Mouse (Mus musculus): ENCODE results near the gene Map2k5.

Gene Map2k5

DNA sequence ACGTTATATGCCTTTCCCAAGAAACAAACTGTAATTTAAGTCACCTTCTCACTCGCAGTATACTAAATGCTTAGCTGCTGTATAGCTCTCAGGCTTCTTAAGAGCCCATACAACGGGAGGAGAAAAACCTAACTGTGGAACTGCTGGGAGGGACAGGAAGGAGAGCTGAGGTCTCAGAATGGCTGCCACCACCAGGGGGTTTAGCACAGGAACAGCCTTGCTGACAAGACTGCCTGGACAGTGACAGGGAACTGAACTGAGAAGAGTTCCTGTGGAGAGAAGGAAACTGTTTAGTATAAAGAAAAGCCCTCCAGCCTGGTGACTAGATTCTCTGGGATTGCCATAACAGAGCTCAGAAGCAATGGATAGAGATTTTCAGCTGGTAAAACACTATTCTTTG lies 35.9 kb downstream of the Map2k5 start:
- DNase-seq (ENCODE audit: low spot score in 2 of 2) = no peak

DNA sequence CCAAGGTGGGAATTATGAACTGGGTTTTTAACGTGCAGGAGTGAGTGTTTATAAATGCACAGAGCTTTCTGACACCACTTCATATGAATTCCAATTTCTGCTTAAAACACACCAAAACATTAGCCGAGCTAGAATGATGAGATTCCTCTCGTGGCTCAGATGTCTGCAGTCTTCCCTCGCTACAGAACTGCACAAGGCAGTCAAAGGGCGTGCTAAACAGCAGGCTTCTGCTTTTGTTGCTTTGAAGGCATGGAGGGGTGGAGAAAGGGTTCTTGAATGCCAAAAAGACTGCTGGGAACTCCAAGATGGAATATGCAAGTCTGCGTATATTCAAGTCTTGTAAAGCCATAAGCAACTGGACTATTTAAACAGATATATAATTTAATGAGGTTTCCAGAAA lies 38.4 kb downstream of the Map2k5 start:
- DNase-seq (ENCODE audit: low spot score in 2 of 2) = no peak

DNA sequence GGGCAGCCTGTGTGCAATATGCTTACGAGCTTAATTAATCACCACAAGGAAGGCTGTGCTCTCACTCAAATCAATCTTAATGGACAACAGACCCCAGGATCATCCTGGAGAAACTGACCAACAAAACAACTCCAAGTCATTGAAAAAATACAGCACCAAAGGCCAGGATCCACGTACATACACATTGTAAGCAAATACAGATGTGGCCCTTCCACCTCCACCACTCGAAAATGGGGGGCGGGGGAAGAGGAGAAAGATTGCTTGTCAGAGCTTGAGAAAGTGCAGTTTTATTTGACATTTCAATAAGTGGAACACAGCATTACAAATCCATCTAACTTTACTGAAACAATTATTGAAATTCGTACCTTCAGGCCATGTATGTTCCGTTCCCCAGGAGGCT lies 39.0 kb downstream of the Map2k5 start:
- DNase-seq (ENCODE audit: low spot score in 2 of 2) = no peak

DNA sequence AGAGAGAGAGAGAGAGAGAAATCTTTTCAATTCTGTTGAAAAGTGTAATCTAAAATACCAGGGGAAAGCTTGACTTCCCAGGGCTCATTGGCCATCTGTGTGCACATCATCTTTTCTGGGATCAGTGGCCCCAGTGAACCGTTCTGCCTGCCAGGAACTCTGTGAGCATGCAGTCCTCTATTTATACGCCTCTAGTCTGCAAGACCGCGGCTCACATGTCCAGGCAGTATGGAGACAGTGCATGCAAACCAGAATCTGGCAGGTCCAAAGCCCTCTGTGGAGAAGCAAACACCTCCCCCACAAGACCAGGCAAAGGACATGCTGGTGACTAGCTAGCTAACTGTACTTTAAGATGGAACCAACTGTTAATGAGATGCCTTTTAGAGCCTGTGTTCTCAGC lies 41.9 kb downstream of the Map2k5 start:
- no peak for DNase-seq (ENCODE audit: low spot score in 2 of 2)

DNA sequence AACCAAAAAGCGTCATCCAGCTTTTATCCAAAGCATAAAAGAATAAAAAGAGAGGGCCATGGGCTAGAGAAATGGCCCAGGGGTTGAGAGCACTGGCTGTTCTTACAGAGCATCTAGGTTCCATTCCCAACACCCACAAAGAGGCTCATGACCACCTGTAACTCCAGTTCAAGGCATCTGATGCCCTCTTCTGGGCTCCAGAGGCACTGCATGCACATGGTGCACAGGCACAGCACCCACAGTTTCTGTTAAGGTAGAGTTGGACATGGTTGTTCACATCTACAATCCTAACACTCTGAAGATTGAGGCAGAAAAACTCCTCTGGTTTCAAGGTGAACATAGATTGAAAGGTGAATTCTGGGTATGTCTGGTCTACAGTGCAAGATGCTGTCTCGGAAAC lies 44.6 kb downstream of the Map2k5 start:
- no peak for DNase-seq (ENCODE audit: low spot score in 2 of 2)

DNA sequence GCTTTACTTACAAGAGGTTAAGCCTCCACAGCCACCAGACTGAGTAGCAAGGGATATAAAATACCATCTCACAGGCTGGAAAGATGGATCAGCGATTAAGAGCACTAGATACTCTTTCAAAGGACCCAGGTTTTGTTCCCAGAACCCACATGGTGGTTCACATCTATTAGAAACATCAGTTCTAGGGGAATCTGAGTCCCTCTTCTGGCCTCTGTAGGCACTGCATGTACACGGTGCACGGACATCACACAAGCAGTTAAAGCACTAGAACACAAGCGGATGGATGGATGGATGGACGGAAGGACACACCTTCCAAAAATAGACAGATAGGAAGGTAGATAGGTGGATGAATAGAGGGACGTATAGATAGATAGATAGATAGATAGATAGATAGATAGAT lies 46.5 kb downstream of the Map2k5 start:
- DNase-seq (ENCODE audit: low spot score in 2 of 2) = no peak

DNA sequence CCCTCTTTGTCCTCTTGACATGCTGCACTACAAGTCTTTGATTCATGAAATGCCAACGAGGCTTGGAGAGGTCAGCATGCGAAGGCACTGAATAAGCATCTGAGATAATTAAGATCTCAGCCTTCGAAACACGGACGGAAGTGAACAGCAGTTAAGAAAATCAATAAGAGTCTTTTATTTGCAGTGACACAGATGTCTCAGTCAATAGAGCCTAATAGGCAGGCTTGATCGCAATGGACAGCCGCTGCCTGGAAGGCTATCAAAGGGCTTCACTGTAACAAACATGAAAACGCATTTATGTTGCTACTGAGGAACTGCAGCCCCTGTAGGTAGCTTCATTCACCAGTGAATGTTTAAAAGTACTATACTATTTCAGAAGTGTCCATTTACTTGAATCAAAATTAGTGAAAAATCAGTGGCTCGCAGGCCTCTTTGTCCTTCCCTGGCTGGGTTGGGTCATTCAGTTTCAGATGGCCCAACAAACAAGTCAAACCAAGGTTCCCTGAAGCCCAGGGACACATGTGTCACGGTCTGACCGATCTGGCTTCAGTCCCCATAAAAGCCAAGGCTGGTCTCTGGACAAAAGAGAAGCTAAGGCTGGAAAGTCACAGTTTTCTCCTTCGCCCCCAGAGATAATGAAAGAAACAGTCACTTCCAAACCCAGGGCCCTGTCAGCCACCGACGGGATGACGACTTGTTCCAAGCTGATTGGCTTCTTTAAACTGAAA lies 48.6 kb downstream of the Map2k5 start:
- no peak for DNase-seq (ENCODE audit: low spot score in 2 of 2)

DNA sequence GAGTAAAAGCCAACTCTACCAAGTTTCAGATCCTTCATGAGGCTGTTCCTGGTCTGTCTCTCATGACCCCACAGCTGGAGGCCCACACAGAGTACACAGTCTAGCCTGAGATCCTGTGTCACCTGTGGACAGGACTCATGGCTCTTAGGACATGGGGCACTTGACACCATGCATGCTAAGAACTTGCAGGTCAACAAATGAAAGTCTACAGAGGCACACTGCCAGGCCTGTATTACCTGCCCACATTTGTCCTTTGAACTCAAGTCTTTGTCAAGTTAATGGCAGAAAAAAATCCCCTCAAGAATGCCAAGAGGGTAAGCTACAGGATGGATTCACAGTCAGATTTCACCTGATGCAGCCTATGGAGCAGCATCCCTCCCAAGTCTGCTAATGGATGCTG lies 62.5 kb downstream of the Map2k5 start:
- DNase-seq (ENCODE audit: low spot score in 2 of 2) = no peak

DNA sequence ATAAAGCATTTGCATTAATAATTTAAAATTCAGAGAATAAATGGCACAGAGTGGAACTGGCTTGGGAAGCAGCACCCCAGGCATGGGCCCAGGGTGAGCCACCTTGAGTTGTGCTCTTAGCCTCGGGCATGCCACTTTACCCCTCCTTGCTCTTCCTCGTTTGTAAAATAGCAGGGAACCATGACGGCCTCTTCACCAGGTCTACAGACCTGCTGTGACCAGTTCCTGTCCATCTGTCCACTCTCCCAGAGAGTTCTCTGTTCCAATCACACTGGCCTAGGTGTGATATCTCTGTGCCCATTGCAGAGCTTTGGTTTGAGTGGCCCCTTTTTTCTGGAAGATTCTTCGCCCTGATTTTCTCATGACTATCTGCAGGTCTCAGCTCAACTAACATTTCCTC lies 63.6 kb downstream of the Map2k5 start:
- no peak for DNase-seq (ENCODE audit: low spot score in 2 of 2)

DNA sequence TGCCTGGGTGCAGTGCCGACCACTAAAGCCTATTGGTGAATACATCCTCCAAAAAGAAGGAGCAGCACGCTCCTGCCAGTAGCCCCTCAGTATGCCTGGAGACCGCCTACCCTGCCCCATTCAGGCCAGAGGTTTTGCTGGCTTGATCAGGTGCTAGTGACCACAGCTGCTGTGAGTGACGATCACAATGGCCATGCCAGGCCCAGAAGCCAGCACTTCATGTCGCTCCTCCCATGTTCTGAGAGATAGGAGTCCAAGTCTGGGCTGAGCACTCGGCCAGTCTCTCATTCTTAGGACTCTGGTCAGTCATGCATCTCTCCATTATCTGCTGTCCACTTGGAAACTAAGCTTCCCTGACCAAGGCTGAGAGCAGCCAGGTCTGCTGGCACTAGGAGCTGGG lies 67.7 kb downstream of the Map2k5 start:
- DNase-seq (ENCODE audit: low spot score in 2 of 2) = no peak

DNA sequence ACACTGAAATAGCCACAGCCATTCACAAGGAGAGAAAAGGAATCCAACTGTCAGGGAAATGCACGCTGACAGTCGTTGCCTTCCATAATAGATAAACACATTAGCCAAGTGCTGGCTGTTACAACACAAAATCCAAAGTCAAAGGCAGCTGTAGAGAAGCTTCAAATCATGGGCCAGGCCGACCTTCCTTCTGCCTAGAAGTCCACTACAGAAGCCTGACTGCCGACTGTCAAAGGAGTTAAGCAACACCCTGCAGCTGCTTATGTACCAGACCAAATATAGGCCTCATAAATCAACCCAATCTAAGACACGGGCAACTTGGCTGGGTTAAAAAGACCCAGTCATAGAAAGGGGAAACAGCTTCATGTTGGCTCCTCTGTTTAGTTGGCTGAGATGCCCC lies 68.7 kb downstream of the Map2k5 start:
- no peak for DNase-seq (ENCODE audit: low spot score in 2 of 2)

DNA sequence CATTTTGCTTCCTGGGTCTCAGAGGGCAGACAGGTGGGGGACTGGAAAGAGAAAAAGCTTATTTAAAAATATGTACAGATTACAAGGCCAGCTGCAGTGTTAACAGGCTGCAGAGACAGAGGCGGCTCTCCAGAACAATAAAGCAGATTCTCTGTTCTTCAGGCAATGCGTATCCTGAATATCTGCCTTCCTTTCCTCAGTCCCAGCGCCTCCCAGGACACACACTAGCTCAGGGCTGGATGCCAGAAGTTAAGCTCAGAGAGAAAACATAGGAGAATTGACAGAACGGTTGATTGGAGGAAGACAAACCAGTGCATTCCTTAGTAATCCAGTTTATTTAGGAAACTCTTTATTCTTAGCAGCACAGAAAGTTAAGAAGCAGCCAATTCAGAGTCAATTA lies 69.3 kb downstream of the Map2k5 start:
- no peak for DNase-seq (ENCODE audit: low spot score in 2 of 2)

DNA sequence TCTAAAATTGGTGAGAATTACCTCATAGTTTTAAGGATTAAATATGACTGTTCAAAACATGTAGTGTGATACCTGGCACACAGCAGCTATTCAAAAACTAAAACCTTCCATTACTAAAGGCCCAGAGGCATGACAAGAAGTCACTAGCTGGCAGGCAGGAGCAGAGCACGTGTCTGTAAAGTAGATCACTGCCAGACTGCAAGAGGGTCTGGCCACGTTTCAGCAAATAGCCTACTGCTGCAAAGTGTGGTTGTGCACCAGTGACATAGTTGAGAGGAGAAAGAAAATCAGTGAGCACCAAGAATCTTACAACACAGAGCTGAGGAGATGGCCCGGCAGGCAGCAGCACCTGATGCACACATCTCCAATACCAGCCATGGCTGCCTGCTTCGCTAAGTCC lies 75.2 kb downstream of the Map2k5 start:
- no peak for DNase-seq (ENCODE audit: low spot score in 2 of 2)

DNA sequence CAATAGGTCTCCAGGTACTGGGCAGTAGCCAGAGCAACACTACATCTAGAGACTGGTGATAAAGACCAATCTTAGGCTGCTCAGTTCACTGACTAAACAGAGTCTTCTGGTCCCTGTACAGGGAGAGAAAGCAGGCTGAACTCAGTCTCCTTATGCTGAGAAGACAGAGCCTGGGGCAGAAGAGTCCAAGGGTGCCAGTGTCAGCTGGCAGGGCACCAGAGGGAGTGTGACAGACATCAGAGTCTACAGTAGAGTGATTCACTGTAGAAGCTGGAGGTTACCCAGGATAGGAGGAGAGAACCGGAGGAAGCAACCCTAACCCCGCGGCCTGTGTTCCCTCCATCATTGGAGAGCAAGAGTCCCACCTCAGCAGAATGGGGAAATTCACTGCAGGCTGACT lies 79.0 kb downstream of the Map2k5 start:
- no peak for DNase-seq (ENCODE audit: low spot score in 2 of 2)

DNA sequence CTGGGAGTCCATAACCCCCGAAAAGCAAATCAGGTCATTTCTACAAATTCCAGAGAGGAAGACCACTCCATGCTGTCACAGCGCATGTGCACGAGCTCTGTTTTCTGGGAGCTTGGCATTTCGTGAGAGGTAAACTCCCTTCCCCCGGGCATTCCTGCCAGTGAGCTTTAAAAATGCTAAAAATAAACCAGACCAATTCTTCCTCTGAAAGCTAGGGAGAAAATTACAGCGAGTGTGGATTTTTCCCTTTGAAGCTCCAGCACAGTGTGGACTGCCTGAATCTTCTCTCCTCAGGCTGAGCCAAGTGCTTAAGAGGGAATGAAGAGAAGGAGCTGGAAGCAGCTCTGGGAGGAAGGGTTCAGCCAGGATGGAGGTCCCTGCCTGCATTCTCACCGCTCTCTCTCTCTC lies 82.1 kb downstream of the Map2k5 start:
- no peak for DNase-seq (ENCODE audit: low spot score in 2 of 2)

DNA sequence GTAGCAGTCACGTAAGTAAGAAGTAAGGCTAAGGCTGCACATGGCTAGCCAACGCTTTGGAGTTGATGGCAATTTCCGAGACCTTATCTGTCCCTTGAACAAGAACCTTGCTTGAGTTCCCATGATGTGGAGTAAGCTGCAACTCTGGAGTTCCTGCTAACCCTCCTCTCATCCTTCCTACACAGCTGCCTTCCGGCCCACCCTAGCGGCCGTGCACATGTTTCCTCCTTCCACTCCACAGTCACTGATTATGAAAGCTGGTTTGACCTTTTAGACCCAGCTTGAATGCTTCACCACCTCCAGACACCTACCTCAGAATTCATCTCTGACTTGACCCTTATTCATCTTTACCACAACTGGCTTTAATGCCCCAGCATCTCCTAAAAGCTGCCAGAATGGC lies 82.9 kb downstream of the Map2k5 start:
- no peak for DNase-seq (ENCODE audit: low spot score in 2 of 2)

DNA sequence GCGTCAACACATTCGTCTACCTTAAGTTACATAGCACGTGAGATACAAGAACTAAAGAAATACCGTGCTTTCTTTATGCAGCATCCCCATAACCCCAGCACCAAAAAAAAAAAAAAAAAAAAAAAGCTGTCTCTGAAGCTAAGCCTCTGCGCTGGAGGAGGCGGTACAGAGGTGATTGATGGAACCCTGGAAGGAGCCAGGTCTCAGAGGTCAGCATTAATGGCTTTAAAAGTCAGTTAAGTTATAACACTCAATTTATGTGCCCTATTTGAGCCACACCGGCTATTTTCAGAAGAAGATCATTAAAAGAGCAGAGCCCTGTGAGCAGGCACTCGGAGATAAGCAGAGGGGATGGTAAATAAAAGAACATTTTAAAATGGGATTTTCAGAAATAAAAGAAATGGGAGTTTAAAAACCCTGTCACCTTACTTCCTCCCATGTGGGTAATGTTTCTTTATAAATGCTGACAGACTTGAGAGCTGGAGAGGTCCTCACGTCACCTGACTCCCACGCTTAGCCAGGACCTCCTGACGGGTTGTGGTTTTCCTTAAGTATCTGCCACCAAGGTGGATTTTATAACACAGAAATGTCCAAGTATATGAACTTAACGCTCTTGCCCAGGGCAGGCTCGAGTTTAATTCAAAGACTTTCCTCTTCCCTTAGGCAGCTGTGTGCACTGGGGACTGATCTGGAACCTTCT lies 83.8 kb downstream of the Map2k5 start:
- no peak for DNase-seq (ENCODE audit: low spot score in 2 of 2)

DNA sequence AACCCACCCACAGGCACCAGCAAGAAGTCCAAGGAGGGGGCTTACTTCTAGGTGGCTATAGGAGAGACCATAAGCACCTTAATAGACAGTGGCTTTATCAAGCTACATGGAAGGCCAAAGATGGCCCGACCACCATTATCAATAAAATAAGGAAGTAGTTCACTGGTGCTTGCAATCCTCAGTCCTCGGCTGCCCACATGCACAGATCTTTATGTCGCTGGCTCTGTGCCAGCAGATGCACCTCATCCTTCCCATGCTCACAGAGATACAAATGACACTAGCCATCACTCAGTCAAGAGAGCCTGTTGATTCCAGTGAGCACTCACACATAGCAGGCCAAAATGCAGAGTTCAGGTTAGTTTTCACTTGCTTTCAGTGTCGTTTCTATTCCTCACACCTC lies 89.0 kb downstream of the Map2k5 start:
- DNase-seq (ENCODE audit: low spot score in 2 of 2) = no peak

DNA sequence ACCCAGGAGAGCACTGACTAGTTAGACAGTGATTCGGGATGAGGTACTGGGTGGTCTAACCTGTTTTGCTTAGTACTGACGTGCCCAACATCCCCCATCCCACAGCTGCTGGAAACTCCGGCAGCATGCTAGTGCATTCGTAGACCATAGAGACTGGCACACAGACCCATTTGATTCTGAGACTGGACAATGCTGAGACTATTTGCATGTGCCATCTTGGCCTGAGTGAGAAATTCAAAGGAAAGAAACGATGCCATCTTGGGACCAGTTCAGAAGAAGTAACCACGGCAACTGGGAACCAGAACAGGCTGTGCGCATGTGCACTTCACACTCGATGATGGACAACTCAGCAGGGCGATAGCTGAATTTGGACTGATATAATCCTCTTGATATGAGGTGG lies 93.3 kb downstream of the Map2k5 start:
- no peak for DNase-seq (ENCODE audit: low spot score in 2 of 2)

DNA sequence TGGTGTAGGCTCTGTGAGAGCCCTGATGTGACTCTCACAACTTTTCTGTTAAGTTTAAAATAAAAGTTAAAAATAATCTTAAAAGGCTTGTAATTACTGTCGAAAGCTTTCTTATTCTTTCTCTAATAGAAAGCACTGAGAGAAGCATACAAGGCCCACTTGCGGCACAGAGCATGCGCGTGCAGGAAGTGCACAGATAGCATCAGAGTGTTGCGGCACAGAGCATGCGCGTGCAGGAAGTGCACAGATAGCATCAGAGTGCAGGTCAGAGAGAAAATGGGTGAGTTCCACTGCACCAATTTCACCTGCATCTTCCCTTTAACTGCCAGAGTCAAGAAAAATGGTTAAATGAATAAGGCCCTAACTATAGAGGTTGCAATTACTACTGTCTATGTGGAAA lies 95.7 kb downstream of the Map2k5 start:
- DNase-seq (ENCODE audit: low spot score in 2 of 2) = no peak

DNA sequence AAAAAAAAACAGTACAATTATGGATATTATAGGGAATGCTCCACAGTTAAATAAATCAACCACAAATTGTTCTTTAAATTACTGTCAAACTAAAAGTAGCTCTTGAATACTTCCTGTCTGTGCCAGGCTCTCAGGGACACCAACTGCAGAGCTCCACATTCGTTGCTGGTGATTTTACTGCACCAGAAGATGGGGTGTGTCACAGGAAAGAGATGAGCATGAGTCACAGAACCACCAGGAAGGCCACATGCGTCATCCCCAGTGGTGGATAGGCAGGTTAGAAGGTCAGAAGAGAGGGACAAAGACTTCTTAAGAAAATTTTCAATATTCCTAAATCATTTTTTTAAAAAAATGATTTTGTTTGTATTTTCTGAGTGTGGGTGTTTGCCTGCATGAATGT lies 96.6 kb downstream of the Map2k5 start:
- DNase-seq (ENCODE audit: low spot score in 2 of 2) = no peak

DNA sequence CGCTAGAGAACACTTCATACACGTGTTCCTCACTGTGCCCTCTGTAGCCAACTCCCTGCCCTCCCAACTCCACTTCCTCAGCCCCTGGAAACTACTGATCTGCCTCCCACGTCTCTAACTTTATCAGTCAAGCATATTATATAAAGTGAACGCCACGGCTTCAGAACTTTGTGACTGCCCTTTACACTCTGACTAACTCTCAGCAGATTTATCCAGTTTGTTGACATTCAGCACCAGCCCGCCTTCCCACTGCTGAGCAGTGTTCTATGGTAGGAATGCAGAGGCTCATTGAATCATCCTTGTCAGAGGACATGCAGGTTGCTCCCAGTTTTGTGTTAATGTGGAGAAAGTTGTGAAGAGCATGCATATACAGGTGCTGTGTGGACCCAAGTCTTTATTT lies 103.9 kb downstream of the Map2k5 start:
- no peak for DNase-seq (ENCODE audit: low spot score in 2 of 2)

DNA sequence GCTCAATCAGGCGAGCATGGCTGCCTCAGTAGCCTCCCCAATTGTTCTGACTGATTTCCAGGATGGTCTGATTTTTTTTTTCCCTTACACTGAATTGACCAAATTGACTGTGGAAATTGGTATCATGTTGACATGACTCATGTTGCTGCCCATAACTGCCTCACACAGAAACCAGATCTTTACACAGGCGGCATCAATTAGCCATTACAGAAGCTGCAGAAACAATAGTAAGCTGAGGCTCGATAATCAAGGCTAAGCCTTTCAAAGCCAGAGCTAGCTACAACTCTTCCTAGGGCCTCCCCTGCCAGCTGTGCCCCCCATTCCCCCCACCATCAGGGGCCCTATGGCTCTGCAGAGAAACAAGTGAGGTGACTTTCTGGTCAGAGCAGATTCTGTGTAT lies 107.9 kb downstream of the Map2k5 start:
- DNase-seq (ENCODE audit: low spot score in 2 of 2) = no peak

DNA sequence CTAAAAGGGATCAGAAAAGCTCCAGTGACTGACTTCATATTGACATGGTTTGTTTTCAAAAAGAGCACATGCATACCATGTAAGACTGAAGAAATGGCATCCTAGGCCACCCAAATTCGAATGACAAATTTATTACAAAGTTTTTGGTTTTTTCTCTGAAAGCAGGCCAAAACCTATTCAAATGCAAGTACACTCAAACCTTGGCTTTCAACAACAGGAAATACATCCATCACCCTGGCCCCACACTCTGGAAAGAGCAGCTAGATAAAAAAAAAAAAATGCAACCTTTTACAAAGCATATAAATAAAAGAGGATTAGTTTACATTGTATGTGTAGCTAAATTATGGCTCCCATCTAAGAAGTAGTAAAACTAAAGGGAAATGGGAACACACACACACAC lies 114.5 kb downstream of the Map2k5 start:
- no peak for DNase-seq (ENCODE audit: low spot score in 2 of 2)

Data from urinary bladder, adult 18-20 months (tissue).